Mouse (Mus musculus) ES-E14 (cell line): ENCODE data around the gene Dop1a.

ENCODE experiments used
- CHD2 ChIP-seq: IDR thresholded peaks from 2 replicates; pipeline ENCODE4 v1.6.1; 2014; ENCODE audit warnings: mild to moderate bottlenecking, low read depth, low read length, inconsistent platforms
- HCFC1 ChIP-seq: IDR thresholded peaks from 2 replicates; pipeline ENCODE4 v1.6.1; 2012; ENCODE audit warnings: low read length, inconsistent platforms, borderline replicate concordance; ENCODE audit not compliant: insufficient read depth
- MAFK ChIP-seq: IDR thresholded peaks from 2 replicates; pipeline ENCODE4 v1.6.1; 2014; ENCODE audit warnings: mild to moderate bottlenecking, low read depth, low read length, inconsistent platforms; ENCODE audit not compliant: insufficient read depth
- ZC3H11A ChIP-seq: IDR thresholded peaks from 2 replicates; pipeline ENCODE4 v1.6.1; 2012; ENCODE audit warnings: low read depth, mild to moderate bottlenecking, inconsistent platforms, low read length, borderline replicate concordance
- ZNF384 ChIP-seq: IDR thresholded peaks from 2 replicates; pipeline ENCODE4 v1.6.1; 2012; ENCODE audit warnings: low read depth, low read length, inconsistent platforms

DNA sequence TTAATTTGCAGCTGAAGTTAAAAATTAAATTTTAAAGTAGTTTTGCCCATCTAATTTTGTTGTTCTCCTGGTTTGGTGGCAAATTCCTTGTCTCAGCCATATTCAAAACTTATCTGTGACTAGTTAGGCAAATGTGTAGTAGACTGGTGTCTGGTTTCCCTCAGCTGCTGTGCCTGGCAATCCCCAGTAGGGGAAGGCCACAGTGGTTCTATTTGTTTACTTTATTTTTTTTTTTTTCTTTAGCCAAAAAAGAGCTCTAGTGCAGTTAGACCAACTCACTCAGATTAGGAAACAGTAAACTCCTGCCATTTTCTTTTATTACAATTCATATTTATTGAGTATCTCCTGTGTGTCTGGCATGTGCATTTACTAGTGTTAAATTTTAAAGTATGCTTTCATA lies 55.4 kb downstream of the Dop1a start:
- no peak for TF ChIP-seq MAFK
- TF ChIP-seq ZC3H11A, result no peak
- no peak for TF ChIP-seq ZNF384
- no peak for TF ChIP-seq HCFC1
- TF ChIP-seq CHD2, result no peak
